Mouse (Mus musculus): Measurements from ENCODE around the gene Snrnp25.

DNA sequence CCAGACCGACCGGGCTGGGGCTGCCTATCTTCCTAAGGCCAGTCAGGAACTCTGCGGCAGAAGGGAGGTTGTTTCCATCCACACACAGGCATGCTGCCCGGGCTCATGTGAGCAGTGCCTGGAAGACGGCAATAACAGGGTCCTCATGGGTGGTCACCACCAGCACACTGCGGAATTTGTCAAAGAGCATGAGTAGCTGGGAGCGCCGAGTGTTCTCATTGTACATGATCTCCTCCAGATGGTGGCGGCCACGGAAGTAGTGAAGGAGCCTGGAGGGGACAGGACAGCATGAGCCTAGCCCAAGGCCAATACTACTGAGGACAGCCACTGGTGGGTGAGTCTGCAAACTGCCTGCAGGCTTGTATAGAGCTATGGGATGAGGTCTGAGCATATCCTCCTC, 27.6 kb downstream of the Snrnp25 start:
- TF ChIP-seq POLR2A (IDR thresholded peaks at IDR 0.05; ENCODE audit: insufficient read length, low read depth) (no peak), USF1 (IDR thresholded peaks at IDR 0.05; ENCODE audit: low read depth) (no peak), MYOG (IDR thresholded peaks at IDR 0.05; ENCODE audit: control insufficient read depth in 1 of 3, insufficient read depth in 1 of 3, insufficient read length in 2 of 3, low read depth in 2 of 3) (no peak), MYOD1 (IDR thresholded peaks at IDR 0.05; ENCODE audit: control insufficient read depth in 1 of 3, insufficient read length in 2 of 3, low read depth in 2 of 3) (no peak), POLR2AphosphoS2 (IDR thresholded peaks at IDR 0.05; ENCODE audit: insufficient read length, low read depth) (no peak), MAX (IDR thresholded peaks at IDR 0.05; ENCODE audit: low read depth) (no peak), TCF12 (IDR thresholded peaks at IDR 0.05; ENCODE audit: insufficient read depth, poor library complexity, severe bottlenecking) (no peak), REST (IDR thresholded peaks at IDR 0.05; ENCODE audit: insufficient read depth, insufficient read length) (no peak)
